Mouse (Mus musculus) left cerebral cortex, postnatal 10 days (tissue): ENCODE measurements around the gene Zfyve27. TPM values are rescaled to one million over a fixed set of nuclear protein-coding genes. Genes with fewer than 3 reads are reported as not detected.
A peak's percentile ranks its signal among the peaks of the same experiment; 100 is the strongest.

Experiments
- DNase-seq, 2 experiments: peaks; one replicate each; pipeline ENCODE4 v3.0.0; 2021 to 2022; ENCODE audit warnings: low spot score in 2 of 2, mixed read lengths in 1 of 2; ENCODE audit errors: extremely low spot score in 1 of 2
- intact Hi-C: fragments of 180-260 bp; cut with DNase I; formaldehyde crosslinking; loops from one replicate; pipeline ENCODE4 v1.15.1; 2025
- total RNA-seq, 2 experiments: library from RNA; stranded (reverse); gene quantifications; 2 replicates each; pipeline ENCODE4 v1.2.3; 2021

The Zfyve27 gene
- total RNA-seq, 2 experiments from 2014 or later = 93.9 to 100 TPM

DNA sequence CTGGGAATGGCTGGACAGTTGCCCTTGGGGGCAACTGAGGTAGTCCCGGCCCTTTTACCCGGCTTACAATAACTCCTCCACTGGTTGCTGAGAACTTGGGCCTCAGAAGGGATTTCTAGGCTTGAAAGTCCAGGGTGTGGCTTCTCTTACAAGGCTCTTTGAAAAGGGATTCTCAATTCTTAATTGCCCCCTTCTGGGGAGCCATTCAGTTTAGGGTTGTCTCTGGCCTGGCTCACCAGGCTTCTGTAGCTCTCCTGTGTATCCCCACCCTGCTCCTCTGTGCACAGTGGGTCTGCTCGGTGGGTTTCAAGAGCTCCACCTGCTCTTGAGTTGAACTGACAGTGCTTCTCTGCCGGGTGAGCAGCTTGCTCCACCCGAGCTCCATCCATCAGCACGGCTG is 46.2 kb downstream of the Zfyve27 start:
- intact Hi-C loops = no loop called here

DNA sequence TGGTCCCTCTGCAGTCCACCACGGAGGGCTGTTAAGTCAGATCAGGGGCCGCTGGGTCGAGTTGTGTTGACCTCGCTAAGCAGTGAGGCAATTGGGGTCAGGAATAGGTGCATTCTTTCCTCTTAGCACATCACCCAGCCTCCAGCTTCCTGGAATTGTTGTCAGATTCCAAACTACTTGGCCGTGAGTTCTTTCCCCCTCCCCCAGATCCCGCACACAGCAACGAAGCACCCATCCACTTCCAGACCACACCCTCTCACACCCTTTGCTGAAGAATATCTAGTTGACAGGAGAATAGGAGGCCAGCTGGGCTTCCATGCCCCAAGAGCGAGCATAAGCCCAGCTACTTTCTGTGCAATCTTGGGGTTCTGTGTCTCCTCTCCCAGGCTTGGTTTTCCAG is 48.2 kb downstream of the Zfyve27 start:
- intact Hi-C loops = no loop called here
- no peak for DNase-seq

More for the DNA sequence above, 46.2 kb downstream of the Zfyve27 start:
- DNase-seq = no peak

DNA sequence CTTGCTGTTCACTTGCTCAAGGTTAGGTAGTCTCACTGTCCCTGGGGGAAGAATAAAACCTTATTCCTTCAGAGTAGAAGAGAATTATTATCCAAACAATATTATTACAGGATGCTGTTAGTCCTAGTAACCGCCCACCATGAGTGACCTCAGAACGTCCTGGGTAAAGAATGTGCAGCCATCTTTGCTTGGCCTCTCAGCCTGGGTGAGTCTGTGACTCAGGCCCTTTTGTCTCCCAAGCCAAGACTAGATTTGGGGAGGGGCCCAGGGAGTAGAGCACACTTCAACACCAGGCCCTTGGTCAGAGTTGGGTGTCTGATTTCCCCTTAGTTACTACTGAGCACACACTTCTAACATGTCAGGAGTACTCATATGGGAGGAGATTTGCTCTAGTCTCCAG is 50.9 kb downstream of the Zfyve27 start:
- intact Hi-C loops = no loop called here
- no peak for DNase-seq

DNA sequence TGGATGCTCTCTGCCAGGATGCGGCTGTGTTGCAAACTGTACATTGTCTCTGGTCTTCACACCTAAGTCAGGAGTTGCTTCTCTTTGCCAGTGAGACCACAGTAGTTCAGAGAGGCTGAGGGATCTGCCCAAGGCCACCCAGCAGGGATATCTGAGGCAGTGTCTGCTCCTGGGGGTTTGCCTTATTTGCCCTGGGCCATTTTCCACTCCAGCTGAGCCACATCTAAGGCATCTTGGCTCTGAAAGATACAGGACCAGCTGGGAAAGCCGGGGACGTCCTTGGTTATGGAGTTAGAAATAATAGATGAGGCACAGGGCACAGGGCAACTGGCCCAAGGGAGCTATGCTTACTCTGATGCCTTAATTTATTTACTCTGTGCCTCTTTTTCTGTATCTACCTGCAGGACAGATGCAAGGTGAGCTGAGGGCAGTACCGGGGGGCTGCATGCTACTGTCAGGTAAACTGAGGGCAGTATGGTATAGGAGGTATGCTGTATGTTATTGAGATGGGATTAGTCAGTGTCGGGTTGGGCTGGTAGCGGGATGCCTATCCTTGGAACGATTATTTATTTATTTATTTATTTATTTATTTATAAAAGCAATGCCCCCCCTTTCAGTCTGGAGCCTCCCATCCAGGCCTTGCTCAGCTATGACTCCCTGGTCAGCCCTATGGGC is 53.1 kb downstream of the Zfyve27 start:
- DNase-seq = no peak
- intact Hi-C loops = loop anchor here (5.0 kb wide), 2 partner anchors 40 to 55 kb away; no protein-coding TSS in a partner anchor

DNA sequence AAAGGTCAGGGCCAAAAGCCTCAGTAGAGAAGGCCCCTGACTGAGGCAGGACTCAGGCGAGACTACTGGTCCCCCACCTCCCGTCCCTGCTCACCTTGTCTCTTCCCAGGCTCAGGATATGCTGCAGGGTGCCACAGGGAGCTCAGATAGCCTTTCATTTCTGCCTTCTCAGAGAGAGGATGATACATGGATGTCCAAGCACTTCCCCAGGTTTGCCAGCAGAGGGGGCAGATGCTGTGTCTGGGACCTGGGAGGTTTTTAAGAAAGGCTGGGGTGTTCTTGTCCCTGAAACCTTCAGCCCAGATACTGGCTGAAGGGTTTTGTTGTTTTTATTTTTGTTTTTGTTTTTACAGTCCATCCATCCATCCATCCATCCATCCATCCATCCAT is 53.6 kb downstream of the Zfyve27 start:
- intact Hi-C loops = loop anchor here (5.0 kb wide), 2 partner anchors 40 to 55 kb away; no protein-coding TSS in a partner anchor
- peak in 1 of 2 experiments; percentile 59 for DNase-seq

DNA sequence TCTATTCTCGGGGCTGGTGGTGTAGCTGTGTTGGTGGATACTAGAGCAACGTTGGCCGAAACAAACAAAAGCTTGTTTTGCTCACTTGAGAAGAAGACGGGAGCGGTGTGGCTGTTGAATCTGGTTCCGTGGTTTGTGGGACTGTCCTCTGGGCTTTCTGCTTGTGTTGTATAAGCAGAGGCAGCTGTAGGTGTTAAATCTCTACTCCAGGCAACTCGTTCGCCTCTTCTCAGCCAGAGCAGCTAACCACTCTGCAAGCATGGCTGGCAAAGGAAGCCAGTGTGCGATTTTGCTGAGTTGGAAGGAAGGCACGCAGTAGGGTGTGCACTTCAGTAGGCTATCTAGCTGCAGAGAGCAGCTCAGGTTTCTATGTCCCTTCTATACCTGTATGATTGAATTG is 62.7 kb downstream of the Zfyve27 start:
- DNase-seq = no peak
- intact Hi-C loops = no loop called here

DNA sequence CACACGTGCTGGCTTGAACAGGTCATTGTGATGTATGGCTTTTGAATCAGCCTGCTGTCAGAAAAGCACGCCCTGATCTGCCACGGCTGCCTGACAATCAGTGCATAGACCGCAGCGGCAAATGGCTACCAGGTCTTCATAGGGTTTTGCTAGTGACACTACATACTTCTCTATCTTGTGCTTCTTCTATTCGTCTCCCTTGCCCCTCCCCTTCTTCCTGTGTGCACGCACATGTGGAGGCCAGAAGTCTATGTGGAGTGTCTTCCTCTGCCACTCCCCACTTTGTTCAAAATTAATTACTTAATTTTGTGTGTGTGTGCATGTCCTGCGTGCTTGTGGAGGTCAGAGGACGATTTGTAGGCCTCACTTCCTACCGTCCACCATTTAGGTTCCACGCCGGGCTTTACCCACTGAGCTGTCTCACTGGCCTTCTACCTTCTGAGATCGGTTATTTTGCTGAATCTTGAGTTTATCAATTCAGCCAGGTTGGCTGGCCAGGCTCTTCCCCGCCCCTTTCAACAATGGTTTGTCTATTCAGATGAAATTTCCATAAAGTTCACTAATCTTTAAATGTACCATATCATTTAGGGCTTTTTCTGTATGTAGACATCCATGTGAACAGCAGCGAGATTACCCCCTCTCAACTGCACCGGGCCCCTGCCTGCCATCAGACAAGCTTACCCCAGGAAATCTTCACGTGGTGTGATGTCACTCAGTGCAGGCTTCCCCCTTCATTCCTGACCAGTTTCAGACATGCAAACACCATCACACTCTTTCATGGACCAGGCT is 65.9 kb downstream of the Zfyve27 start:
- intact Hi-C loops = no loop called here

DNA sequence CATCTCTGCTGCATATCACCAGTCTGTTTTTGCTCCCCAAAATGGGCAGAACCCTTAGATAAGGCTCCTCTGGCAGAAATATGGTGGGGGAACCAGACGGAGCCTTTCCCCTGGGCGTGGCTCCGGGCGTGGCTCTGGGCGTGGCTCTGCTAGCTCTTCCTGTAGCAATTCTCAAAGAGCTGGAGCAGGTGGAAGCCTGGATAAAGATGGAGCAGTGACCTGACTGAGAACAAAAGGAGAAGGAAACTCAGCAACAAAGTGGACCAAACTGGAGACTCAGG is 66.5 kb downstream of the Zfyve27 start:
- intact Hi-C loops = no loop called here
- no peak for DNase-seq

More for the DNA sequence above, 65.9 kb downstream of the Zfyve27 start:
- DNase-seq = no peak

DNA sequence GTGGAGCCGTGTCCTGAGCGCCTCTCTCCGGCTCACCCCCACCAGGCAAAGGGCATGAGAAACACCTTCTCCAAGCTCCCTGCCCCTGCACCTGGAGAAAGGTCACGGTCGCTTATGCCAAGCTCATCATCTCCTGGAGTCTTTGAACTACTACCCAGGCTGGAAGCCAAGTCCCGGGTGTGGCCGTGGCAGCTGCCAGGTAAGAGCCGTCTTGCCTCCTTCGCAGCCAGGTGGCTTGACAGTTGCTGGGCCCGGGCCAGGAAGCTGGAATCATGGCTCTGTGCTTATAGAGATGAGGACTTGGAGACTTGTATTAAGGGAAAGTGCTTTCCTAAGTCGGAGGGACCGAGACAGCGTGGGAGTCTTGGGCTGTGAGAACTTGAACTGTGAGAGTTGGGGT is 67.2 kb downstream of the Zfyve27 start:
- peak in 1 of 2 experiments; percentile 47 for DNase-seq
- intact Hi-C loops = no loop called here

DNA sequence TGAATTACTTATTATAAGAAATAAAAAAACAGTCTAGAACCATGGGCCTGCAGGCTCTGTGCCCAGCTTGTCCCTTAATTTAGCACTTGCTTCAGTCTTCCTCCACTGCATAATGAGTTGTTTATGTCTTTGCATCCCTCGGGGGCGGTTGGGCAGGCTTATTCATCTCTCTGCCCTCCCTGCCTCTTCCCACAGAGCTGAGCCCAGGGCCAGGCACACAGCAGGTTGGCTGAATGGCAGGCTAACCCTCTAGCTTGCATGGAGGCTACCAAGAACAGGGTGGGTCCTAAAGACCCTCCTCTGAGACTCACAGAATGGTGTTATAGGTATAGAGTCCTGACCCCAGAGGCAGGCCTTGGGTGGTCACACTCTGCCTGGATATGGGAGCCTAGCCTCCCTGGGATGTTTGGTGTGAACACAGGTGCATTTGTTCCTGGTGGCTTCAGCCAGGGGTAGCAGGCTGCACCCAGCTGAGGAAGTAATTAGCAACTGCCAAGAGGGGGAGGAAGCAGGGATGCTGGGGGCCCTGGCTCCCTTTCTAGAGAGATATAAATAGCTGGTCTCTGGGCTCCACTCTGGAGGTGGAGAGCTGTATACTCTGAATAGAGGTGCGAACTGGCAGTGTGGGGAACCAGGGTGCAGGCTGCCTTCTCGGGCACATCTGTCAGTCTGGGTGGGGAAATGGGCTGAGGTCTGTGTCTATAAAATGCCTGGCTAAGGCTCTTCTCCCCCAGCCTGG is 74.0 kb downstream of the Zfyve27 start:
- intact Hi-C loops = no loop called here

DNA sequence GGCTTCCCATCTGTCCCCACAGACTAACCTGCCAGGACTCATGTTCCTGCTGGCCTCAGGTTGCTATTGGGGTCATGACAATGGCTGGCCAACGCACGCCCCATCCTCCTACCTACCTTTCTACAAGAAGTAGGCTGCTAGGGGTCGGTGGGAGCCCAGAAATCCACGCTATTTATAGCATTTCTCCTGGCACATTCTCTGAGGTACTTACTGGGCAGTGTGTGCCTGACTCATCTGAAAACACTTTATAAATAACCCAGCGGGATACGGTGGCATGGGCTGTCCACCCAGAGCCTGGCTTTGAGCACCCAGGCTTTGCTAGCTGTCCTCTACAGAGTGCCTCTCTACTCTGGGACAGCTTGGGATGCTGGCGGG is 74.6 kb downstream of the Zfyve27 start:
- no peak for DNase-seq
- intact Hi-C loops = no loop called here

More for the DNA sequence above, 74.0 kb downstream of the Zfyve27 start:
- peak in 1 of 2 experiments; percentile 42 for DNase-seq

DNA sequence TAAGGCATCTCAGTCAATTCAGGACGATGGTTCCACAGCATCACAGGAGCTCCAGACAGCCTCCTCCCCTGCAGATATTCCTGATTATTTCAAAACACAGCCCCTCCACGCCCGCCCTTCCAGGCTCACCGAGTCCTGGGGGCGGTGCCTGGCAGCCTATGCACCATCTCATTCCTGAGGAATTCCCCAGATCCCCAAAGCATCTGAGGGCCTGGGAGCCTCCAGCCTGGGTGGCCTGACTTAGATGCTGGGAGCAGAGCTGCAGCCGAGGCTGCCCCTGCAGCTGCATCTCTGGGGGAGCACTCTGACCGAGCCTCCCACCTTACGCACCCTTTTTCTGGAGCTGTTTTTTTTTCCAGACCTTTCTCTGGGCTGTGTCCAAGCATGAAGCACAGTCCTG is 77.1 kb downstream of the Zfyve27 start:
- intact Hi-C loops = no loop called here
- DNase-seq = no peak

DNA sequence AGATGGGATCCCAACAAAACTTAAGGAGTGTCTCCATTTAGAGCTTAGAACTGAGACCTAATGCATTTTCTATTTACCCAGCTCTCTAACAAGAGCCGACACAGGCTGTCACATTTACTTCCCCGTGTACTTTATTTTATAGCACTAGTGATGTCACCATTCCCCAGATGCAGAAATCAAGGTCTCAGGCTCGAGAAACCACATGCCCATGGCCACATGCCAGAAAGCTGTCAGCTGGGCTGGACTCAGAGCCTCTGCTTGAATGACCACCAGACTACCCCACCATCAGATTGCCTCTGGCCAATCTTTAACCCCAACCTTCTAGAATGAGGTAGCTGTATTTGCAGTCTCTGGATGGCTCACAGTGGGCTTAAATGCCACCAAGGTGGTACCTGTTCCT is 79.7 kb downstream of the Zfyve27 start:
- intact Hi-C loops = no loop called here
- DNase-seq = no peak

Other genes with a start within 250 kb of the Zfyve27 start
- gene Exosc1, start 230.5 kb upstream of the Zfyve27 start, total RNA-seq = 10 to 100 TPM; 23.7 to 29.0 TPM
- gene Zdhhc16, start 230.5 kb upstream of the Zfyve27 start, total RNA-seq = 10 to 100 TPM; 55.0 to 69.5 TPM
- gene Mms19, start 182.8 kb upstream of the Zfyve27 start, total RNA-seq = 10 to 100 TPM; 30.1 to 39.8 TPM
- gene Ubtd1, start 182.2 kb upstream of the Zfyve27 start, total RNA-seq = 10 to 100 TPM; 13.2 to 13.4 TPM
- gene Ankrd2, start 128.0 kb upstream of the Zfyve27 start, total RNA-seq = under 1 TPM in 1 of 2 experiments, not detected in 1; 0.32 TPM
- 1 to 10 TPM; 7.2 to 7.4 TPM for gene Hoga1, start 118.3 kb upstream of the Zfyve27 start, total RNA-seq
- gene 4933411K16Rik, start 111.7 kb upstream of the Zfyve27 start, total RNA-seq = 1 to 10 TPM; 1.1 to 1.5 TPM
- gene Morn4, start 77.6 kb upstream of the Zfyve27 start, total RNA-seq = 10 to 100 TPM; 71.3 to 73.3 TPM
- 10 to 100 TPM; 46.3 to 47.0 TPM for gene Pi4k2a, start 73.5 kb upstream of the Zfyve27 start, total RNA-seq
- gene Avpi1, start 34.9 kb upstream of the Zfyve27 start, total RNA-seq = 10 to 100 TPM; 20.6 to 21.4 TPM
- gene Marveld1, start 16.6 kb upstream of the Zfyve27 start, total RNA-seq = 10 to 100 TPM; 11.7 to 13.5 TPM
- gene Sfrp5, start 38.3 kb downstream of the Zfyve27 start, total RNA-seq = under 1 TPM in 1 of 2 experiments, not detected in 1; 0.30 TPM
- gene Golga7b, start 83.6 kb downstream of the Zfyve27 start, total RNA-seq = 100 to 1,000 TPM; 137 to 138 TPM